Mouse (Mus musculus): ENCODE measurements around the gene Recql.

Recql gene

GRCm38 (mm10) chr6:142387011-142387754 is at the start of gene Recql, which contains the start of gene Golt1b:
Gene Recql (minus strand): TSS chr6:142387087.
Gene Golt1b (plus strand): TSS chr6:142387221.
- peak; percentile 100 for ATAC-seq (ENCODE audit: low TSS enrichment)

DNA sequence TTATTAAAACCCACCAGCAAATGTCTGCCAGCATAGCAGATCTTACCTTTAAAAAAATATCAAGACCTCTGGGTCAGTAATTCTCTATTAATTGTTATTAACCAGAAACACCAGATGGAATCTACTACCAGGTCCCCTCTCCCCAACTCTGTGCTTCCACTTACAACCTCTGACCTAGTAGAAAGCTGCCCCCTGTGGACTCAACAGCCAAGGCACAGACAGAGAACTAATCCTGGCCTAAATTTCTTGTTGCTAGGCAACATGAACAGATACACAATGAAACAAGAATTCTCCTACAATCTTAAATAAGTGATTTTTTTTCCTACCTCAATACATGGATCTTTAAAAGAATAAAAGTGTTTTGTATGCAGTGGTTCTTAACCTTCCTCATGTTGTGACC is 42.2 kb upstream of the Recql start:
- ATAC-seq (ENCODE audit: low TSS enrichment), result no peak

DNA sequence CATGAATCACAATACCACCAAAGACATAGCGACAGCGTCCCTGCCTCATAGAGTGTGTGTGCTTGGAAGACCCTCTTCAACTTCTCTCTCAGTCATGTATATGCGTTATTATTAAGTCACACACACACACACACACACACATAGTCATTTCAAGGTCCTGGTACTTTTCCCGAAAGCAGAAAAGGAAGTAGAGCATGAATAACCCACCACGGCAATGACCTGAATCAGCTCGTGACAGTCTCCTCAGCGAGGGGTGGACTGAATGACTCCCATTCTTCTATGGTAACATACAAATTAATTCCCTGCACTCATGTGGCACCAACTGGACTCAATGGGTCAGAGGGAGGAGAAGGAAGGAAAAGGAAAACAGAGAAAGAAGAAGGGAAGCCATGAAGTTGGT is 38.1 kb upstream of the Recql start:
- ATAC-seq (ENCODE audit: low TSS enrichment), result no peak

DNA sequence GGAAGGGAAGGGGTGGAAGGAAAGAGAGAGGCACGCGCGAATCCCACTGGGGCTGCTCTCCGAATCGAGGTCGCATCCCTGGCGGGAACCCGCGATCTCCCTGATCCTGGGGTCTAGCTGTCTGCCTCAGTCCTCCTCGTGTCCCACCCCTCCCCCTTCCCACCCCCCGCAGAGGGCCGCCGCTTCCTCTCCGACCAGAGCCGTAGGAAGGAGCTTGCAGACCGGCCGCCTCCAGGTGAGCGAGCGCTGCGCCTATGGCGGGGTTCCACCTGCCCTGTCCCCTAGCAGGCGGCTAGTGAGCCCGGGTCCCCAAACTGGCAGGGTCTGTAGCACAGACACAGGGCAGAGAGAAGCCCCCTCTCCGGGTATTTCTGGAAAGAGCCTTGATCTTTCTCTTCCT is 27.7 kb upstream of the Recql start:
- no peak; the same call in 1 of the 2 replicates for ATAC-seq (ENCODE audit: low TSS enrichment)

DNA sequence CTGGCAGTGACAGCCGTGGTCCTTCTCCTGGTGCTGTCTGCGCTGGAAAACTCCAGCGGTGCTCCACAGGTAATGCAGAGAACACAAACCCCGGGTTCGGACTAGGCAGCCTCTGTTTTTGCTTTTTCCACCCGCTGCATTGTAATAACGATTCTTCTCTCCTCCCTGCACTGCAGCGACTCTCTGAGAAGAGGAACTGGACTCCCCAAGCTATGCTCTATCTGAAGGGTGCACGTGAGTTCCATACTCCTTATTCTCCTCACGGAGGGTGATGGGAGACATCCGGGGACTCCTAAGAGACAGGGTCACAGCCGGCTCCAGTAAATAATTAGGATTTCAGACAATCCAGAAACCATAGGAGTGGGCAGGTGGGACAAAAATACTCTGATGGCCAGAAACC is 27.0 kb upstream of the Recql start:
- no peak for ATAC-seq (ENCODE audit: low TSS enrichment)

GRCm38 (mm10) chr6:142412906-142413491 is 26.1 kb upstream of the Recql start, which contains the start of gene Spx:
Gene Spx (plus strand): TSS chr6:142413441.
- ATAC-seq (ENCODE audit: low TSS enrichment), result no peak

DNA sequence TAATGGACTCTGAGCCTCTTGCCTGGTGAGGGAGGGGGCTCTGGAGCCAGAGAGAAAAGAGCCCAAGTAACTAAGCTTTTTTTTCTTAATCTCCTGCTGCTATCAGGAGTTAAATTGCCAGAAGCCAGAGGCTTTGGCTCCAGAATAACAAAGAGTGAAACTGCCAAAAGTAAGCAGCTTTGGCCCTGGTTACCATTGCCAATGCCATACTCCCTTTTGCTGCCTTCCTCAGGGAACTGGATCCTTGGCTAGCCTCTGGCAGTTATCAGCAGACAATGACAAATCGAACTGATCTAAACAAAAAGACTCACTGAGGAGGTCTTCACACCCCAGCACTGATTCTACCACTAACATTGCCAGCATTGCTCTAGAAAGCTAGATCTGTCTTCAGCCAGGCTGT is 24.3 kb upstream of the Recql start:
- no peak for ATAC-seq (ENCODE audit: low TSS enrichment)

DNA sequence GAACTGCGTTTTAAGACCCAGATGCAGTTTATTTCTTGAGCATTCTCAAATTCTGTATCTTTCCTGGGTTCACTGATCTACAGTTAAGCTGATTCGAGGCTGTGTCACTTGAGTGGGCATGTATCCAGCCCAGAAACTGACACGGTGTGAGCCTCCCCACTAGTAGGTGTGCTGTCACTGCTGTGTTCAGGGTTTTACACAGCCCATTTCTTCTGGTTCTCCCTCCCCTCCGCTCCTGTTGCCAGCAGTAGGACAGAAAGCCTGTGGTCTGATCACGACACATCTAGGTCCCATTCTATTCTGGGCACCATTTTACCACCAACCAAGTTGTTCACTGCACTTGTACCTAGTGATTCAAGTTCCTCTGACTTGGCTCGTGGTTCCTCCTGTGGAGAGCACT is 8.9 kb upstream of the Recql start:
- peak; percentile 89 for ATAC-seq (ENCODE audit: low TSS enrichment)

GRCm38 (mm10) chr6:142394669-142395068 is 7.8 kb upstream of the Recql start:
- ATAC-seq (ENCODE audit: low TSS enrichment), result peak; percentile 41

- no peak for ATAC-seq (ENCODE audit: low TSS enrichment)
Measured at GRCm38 (mm10) chr6:142392312-142392711, 5.4 kb upstream of the Recql start.

DNA sequence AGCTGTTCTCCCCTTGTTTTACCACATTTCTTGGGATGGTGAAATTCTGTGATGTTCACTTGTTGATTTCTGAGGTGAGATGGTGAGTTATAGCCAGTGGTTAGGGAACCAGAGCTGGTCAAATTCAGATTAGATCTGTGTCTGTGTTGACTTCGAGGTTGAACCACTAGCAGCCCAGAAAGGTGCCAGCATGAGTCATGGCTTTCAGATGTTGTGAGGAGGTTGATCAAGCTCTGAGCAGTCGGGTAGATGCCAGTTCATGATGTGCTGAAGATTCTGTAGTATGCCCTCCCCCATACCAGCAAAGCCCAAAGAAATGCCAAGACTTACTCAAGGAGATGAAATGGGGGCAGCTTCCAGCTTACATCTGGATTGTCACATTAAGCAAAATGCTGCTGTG is 2.2 kb upstream of the Recql start:
- ATAC-seq (ENCODE audit: low TSS enrichment), result no peak

- no peak for ATAC-seq (ENCODE audit: low TSS enrichment)
Measured at GRCm38 (mm10) chr6:142387755-142388271, 926 bp upstream of the Recql start.

DNA sequence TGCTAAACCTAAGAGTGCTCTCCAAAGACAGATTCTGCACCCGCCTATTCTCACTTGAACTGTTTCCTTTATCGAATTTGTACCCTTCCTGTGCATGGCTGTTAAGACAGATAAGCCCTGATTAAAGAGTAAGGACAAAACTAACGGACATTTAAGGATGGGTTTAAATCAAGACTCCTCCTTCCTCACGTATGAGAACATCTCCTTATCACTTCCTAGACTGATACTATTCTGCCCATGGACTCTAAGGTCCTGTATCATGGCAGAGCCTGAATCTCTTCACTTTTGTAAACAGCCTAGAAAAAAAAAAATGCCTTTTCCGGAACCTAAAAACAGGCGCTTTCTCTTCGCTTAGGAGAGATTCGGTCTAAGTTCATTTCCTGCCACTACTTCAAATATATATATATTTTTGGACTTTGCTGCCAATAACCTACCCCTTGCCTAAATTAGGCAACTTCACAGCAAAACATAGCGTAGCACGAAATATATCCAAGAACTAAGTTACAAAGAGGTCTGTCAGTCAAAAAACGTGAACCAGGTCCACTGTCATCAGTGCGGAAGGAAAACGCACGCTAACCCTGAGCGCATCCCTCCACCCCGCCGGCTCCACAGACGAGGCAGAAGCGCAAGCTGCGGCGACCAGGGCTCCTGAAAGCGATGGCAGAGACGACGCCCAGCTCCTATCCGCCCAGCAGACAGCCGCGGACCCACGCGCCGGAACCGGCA is 439 bp downstream of the Recql start:
- no peak for ATAC-seq (ENCODE audit: low TSS enrichment)

GRCm38 (mm10) chr6:142384521-142384920 is 2.4 kb downstream of the Recql start:
- no peak for ATAC-seq (ENCODE audit: low TSS enrichment)

- ATAC-seq (ENCODE audit: low TSS enrichment), result no peak
Measured at GRCm38 (mm10) chr6:142381615-142382014, 5.3 kb downstream of the Recql start.

- no peak for ATAC-seq (ENCODE audit: low TSS enrichment)
Measured at GRCm38 (mm10) chr6:142379961-142380360, 6.9 kb downstream of the Recql start.

- no peak for ATAC-seq (ENCODE audit: low TSS enrichment)
Measured at GRCm38 (mm10) chr6:142378576-142379330, 8.1 kb downstream of the Recql start.

DNA sequence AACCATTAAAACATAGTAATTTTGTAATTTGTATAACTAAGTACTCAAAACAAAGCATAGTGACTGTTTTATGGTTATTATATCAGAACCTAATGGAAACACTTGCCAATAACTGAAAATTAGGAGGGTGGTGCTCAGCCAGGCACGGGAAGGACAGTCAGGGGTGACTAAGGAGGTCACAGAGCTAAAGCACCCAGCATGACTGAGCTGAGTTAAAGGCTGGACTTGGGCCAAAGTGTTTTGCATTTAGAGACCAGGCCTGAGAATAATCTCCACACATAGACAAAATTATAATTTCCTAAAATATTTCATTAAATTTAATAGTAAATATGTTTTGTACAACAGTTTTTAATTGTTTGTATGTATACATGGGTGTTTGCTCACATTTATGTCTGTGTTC is 9.8 kb downstream of the Recql start:
- no peak for ATAC-seq (ENCODE audit: low TSS enrichment)

DNA sequence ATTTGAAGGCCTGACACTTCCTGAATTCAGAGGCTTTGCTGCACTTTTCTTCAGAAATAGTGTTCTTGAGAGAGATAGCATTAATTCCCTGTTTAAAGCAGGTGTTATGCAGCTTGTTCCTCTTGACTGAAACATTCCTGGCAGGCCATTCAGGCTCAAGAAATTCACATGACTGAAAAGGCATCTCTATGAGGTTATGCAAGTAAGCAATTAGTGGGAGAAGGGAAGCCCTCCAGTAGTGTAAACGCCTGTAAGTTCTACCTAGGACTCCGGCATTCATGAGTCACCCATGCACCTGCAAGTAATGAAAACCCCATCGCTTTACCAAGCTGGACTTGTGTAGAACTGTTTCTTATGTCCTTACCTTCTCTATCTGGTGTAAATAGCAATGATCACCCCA is 17.3 kb downstream of the Recql start:
- no peak for ATAC-seq (ENCODE audit: low TSS enrichment)

- no peak for ATAC-seq (ENCODE audit: low TSS enrichment)
Measured at GRCm38 (mm10) chr6:142367565-142367964, 19.3 kb downstream of the Recql start.

DNA sequence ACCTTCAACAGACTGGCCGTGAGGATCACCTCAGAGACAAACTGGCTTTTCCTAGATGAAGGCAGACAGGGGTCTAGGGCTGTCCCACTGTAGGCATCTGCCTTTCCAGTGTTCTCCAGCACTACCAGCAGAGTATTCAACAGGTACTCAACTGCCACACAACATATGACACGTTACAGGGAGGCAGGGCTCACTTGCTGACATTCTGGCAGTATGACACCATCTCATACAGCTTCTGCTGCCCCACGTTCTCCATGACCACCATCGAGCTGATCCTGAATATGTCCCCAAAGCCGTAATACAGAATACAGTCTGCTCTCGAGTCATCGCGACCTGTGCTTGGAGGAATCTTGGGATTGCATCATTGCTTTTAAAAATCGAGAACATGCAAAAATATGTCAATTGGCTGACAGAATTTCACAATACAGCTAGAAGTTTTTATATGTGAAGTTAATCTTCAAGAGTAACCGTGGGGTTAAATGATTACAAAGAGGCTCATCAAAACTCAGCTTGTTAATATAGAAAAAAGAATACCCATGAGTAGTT is 20.3 kb downstream of the Recql start:
- ATAC-seq (ENCODE audit: low TSS enrichment), result no peak

Measured in frontal cortex, adult (tissue).